Mouse (Mus musculus) kidney, postnatal 10 days (tissue): ENCODE results near the gene Neurod2.

ENCODE experiments used
- DNase-seq: peaks from one replicate; pipeline ENCODE4 v3.0.0; 2021; ENCODE audit warnings: mixed read lengths

Neurod2 gene

GRCm38 (mm10) chr11:98329081-98329959 is at the start of gene Neurod2:
Gene Neurod2 (minus strand): TSS chr11:98329648.
- no peak for DNase-seq

- DNase-seq: no peak
Measured at GRCm38 (mm10) chr11:98377787-98378186, 48.3 kb upstream of the Neurod2 start.

- no peak for DNase-seq
Measured at GRCm38 (mm10) chr11:98376756-98377155, 47.3 kb upstream of the Neurod2 start.

GRCm38 (mm10) chr11:98374266-98374665 is 44.8 kb upstream of the Neurod2 start:
- DNase-seq: no peak

- no peak for DNase-seq
Measured at GRCm38 (mm10) chr11:98373244-98373643, 43.8 kb upstream of the Neurod2 start.

- peak; percentile 79 for DNase-seq
Measured at GRCm38 (mm10) chr11:98372406-98372805, 43.0 kb upstream of the Neurod2 start.

- no peak for DNase-seq
Measured at GRCm38 (mm10) chr11:98371556-98372240, 42.2 kb upstream of the Neurod2 start.

- no peak for DNase-seq
Measured at GRCm38 (mm10) chr11:98370588-98370987, 41.1 kb upstream of the Neurod2 start.

GRCm38 (mm10) chr11:98369337-98369736 is 39.9 kb upstream of the Neurod2 start:
- DNase-seq: no peak

- no peak for DNase-seq
Measured at GRCm38 (mm10) chr11:98367863-98368186, 38.4 kb upstream of the Neurod2 start.

- DNase-seq: no peak
Measured at GRCm38 (mm10) chr11:98367171-98367862, 37.9 kb upstream of the Neurod2 start.

GRCm38 (mm10) chr11:98366290-98366689 is 36.8 kb upstream of the Neurod2 start:
- no peak for DNase-seq

GRCm38 (mm10) chr11:98364410-98364809 is 35.0 kb upstream of the Neurod2 start:
- no peak for DNase-seq

GRCm38 (mm10) chr11:98363817-98364216 is 34.4 kb upstream of the Neurod2 start:
- no peak for DNase-seq

GRCm38 (mm10) chr11:98360866-98361521 is 31.5 kb upstream of the Neurod2 start:
- DNase-seq: no peak

- DNase-seq: peak; percentile 96
Measured at GRCm38 (mm10) chr11:98358161-98359083, 29.0 kb upstream of the Neurod2 start, which contains the start of gene Stard3. Gene Stard3 (plus strand): TSS chr11:98358368.

GRCm38 (mm10) chr11:98357396-98358160 is 28.1 kb upstream of the Neurod2 start:
- DNase-seq: peak; percentile 54

- no peak for DNase-seq
Measured at GRCm38 (mm10) chr11:98356625-98357394, 27.4 kb upstream of the Neurod2 start.

GRCm38 (mm10) chr11:98355732-98356299 is 26.4 kb upstream of the Neurod2 start:
- peak; percentile 69 for DNase-seq

GRCm38 (mm10) chr11:98354445-98354844 is 25.0 kb upstream of the Neurod2 start:
- no peak for DNase-seq
